Mouse (Mus musculus) testis, adult 2 months (tissue): Measurements from ENCODE around the gene Dynll1.

Experiments
- CTCF ChIP-seq: fragments of 200-500 bp; IDR thresholded peaks from 2 replicates; pipeline ENCODE4 v1.5.1; 2012; ENCODE audit warnings: low read depth, mild to moderate bottlenecking, inconsistent platforms, low read length, moderate library complexity; ENCODE audit not compliant: control insufficient read depth, insufficient read depth, insufficient replicate concordance
- POLR2A ChIP-seq: fragments of 200-500 bp; IDR thresholded peaks from 2 replicates; pipeline ENCODE4 v1.6.1; 2012; ENCODE audit warnings: low read depth, mild to moderate bottlenecking, inconsistent platforms, low read length, moderate library complexity; ENCODE audit not compliant: control insufficient read depth

- TF ChIP-seq POLR2A (no peak), CTCF (no peak)
Measured at GRCm38 (mm10) chr5:115284735-115285134, 16.1 kb downstream of the Dynll1 start.
